ENCODE assay signal across 9 mouse cellular contexts in the genomic region with DNA sequence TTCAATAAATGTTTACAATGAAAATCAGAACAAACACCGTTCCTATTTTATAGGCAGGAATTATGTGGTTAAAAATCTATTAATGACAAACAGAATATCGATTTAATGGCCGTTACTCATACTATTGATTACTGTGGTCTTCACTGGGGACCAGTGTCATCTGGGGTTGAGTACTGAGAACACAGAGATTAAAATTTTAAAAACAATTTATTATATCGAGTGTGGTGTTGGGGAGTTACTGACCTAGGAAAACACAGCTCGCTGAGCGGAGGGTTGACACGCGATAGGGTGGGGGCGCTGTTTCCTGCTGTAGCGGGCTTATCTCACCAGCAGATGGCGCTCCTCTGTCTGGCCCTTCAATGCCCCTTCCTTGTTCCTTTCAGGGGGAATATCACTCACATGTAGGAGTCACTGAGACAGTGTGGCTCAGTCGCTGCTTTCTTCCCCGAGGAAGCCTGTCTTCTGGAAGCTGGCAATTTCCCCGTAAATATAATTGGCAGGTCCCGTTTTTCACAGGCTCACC.
A peak's percentile ranks its signal among the peaks of the same experiment; 100 is the strongest.
DNase-seq lines count a peak whose midpoint lies in the region; ATAC-seq and TF ChIP-seq lines count a peak whose summit lies in the region.
"Had no signal": no experiment of that assay in that cellular context is flagged by ENCODE, and none has a peak within 500 bp of the region (broad histone marks: within the 10 kb centered on the region; RNA-seq: fewer than 3 reads in every experiment).

No protein-coding gene starts in this region.

- TF ChIP-seq EP300 in liver, embryonic 14.5 days (IDR thresholded peaks at IDR 0.05; ENCODE audit: low read depth), result no peak

- no peaks in the 10 kb centered on the region for H3K36me3 ChIP-seq in forebrain, postnatal 0 days (ENCODE audit: insufficient read depth)
- no peaks in the 10 kb centered on the region for H3K36me3 ChIP-seq in liver, embryonic 14.5 days (replicated peaks; ENCODE audit: control insufficient read depth, insufficient read depth, low read depth)
- H3K36me3 ChIP-seq: stomach, embryonic 15.5 days had no signal

- no peak overlapping the region for H3K4me2 ChIP-seq in forebrain, postnatal 0 days (ENCODE audit: low read depth)
- no peak overlapping the region for H3K4me2 ChIP-seq in liver, embryonic 14.5 days (ENCODE audit: low read depth)
- H3K4me2 ChIP-seq: stomach, embryonic 15.5 days had no signal

- no peak overlapping the region for H3K4me3 ChIP-seq in bone marrow, adult 2 months (replicated peaks; ENCODE audit: control insufficient read depth, low read depth, low read length)
- no peak overlapping the region for H3K4me3 ChIP-seq in forebrain, postnatal 0 days (ENCODE audit: low read depth, low read length)
- H3K4me3 ChIP-seq in liver, embryonic 14.5 days (ENCODE audit: insufficient read depth in 1 of 2, low read depth in 2 of 2, low read length in 2 of 2), result no peak overlapping the region
- H3K4me3 ChIP-seq: stomach, embryonic 15.5 days had no signal

- TF ChIP-seq CTCF in bone marrow, adult 2 months (IDR thresholded peaks at IDR 0.05; ENCODE audit: control insufficient read depth, insufficient read depth, low read length), result peak; percentile 96
- peak; percentile 96 for TF ChIP-seq CTCF in forebrain, postnatal 0 days (IDR thresholded peaks at IDR 0.05; ENCODE audit: low read depth)
- peak; percentile 93 for TF ChIP-seq CTCF in liver, embryonic 14.5 days (IDR thresholded peaks at IDR 0.05; ENCODE audit: low read depth)

- peak; percentile 56 for ATAC-seq in forebrain, postnatal 0 days
- no peak for ATAC-seq in liver, embryonic 14.5 days (ENCODE audit: insufficient read depth)

- DNase-seq in ovary, postnatal 10 days (ENCODE audit: low spot score), result peak; percentile 13
- DNase-seq in ovary, adult 18-20 months (ENCODE audit: low spot score), result no peak
- peak; percentile 73 for DNase-seq in forebrain, postnatal 0 days
- peak; percentile 24 to 60 for DNase-seq in kidney, adult 8-10 months
- peak in 1 of 3 experiments; percentile 20 for DNase-seq in liver, embryonic 14.5 days (ENCODE audit: low read depth in 3 of 3, low spot score in 3 of 3)
- DNase-seq in ovary, postnatal 36 days (ENCODE audit: low spot score), result peak; percentile 65
- peak; percentile 57 to 75 for DNase-seq in thymus, postnatal 36 days

- TF ChIP-seq POLR2A in bone marrow, adult 2 months (IDR thresholded peaks at IDR 0.05; ENCODE audit: borderline replicate concordance, control insufficient read depth, low read depth, low read length), result no peak

- H3K4me1 ChIP-seq in bone marrow, adult 2 months (ENCODE audit: control insufficient read depth, insufficient read depth, low read length), result no peaks in the 10 kb centered on the region
- no peaks in the 10 kb centered on the region for H3K4me1 ChIP-seq in forebrain, postnatal 0 days (ENCODE audit: insufficient read depth)
- peaks cover 0 to 3% of the 10 kb centered on the region in 2 experiments; a peak in 1 of 4 replicates for H3K4me1 ChIP-seq in liver, embryonic 14.5 days (replicated peaks; ENCODE audit: control insufficient read depth in 2 of 2, insufficient read depth in 2 of 2, low read length in 1 of 2)
- H3K4me1 ChIP-seq: stomach, embryonic 15.5 days had no signal

- no peaks in the 10 kb centered on the region for H3K27me3 ChIP-seq in forebrain, postnatal 0 days (ENCODE audit: insufficient read depth, low read length)
- no peaks in the 10 kb centered on the region for H3K27me3 ChIP-seq in liver, embryonic 14.5 days (ENCODE audit: control insufficient read depth, insufficient read depth, low read length)
- H3K27me3 ChIP-seq: stomach, embryonic 15.5 days had no signal

- no peak overlapping the region for H3K27ac ChIP-seq in bone marrow, adult 2 months (ENCODE audit: control insufficient read depth, insufficient read depth, low read depth, low read length, poor library complexity)
- H3K27ac ChIP-seq in forebrain, postnatal 0 days (ENCODE audit: low read depth, low read length), result no peak overlapping the region
- no peak overlapping the region for H3K27ac ChIP-seq in liver, embryonic 14.5 days
- H3K27ac ChIP-seq: stomach, embryonic 15.5 days had no signal

- no peak overlapping the region for H3K9ac ChIP-seq in forebrain, postnatal 0 days
- H3K9ac ChIP-seq in liver, embryonic 14.5 days (replicated peaks), result no peak overlapping the region
- H3K9ac ChIP-seq: stomach, embryonic 15.5 days had no signal

- 18% methylated on average over 15 of the region's 15 CpGs for WGBS in bone marrow, adult 2 months
- 24% methylated on average over 15 of the region's 15 CpGs for WGBS in forebrain, postnatal 0 days
- WGBS in liver, embryonic 14.5 days (ENCODE audit: insufficient replicate concordance), result 15% methylated on average over 15 of the region's 15 CpGs

- H3K9me3 ChIP-seq in forebrain, postnatal 0 days (ENCODE audit: low read length), result no peaks in the 10 kb centered on the region
- no peaks in the 10 kb centered on the region for H3K9me3 ChIP-seq in liver, embryonic 14.5 days (ENCODE audit: control insufficient read depth, low read length)
- H3K9me3 ChIP-seq: stomach, embryonic 15.5 days had no signal
